Mouse (Mus musculus): ENCODE data around the gene Ociad2. TPM values are rescaled to one million over a fixed set of nuclear protein-coding genes. Genes with fewer than 3 reads are reported as not detected.
A peak's percentile ranks its signal among the peaks of the same experiment; 100 is the strongest.

Ociad2 gene
- 10.7 and 13.3 TPM in 2 replicates for total RNA-seq (2017)

DNA sequence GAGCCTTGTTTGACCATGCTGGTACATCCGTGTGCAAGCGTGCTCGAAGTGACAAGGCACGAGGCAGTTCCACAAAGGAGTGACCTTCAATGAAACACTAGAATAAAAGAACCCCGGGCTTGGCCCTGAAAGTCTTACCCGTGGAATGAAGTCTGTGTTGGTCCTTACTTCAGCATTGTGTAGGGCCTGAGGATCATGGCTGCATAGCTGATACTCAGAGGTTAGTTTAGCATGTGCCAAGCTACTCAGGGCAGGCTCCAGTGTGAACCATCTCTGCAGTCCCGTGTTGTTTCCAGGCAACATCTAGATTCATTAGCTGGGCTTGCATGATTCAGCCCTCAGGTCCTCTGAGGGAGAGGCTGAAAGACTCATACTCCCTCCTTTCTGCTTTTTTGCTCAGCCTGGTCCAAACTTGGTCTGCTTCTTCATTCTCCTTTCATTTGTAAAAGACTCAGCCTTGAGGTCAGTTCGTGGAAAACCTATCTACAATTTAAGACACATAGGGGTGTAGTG is at the start of gene Ociad2:
Gene Ociad2, minus strand, starts transcription at position 306 of the 513 bp plus-strand sequence.
- no peak for ATAC-seq (replicated peaks in 1 of 2; ENCODE audit: insufficient read depth in 1 of 2, low FRiP score in 2 of 2, low TSS enrichment in 1 of 2, low read depth in 1 of 2, poor library complexity in 2 of 2, severe bottlenecking in 2 of 2)

DNA sequence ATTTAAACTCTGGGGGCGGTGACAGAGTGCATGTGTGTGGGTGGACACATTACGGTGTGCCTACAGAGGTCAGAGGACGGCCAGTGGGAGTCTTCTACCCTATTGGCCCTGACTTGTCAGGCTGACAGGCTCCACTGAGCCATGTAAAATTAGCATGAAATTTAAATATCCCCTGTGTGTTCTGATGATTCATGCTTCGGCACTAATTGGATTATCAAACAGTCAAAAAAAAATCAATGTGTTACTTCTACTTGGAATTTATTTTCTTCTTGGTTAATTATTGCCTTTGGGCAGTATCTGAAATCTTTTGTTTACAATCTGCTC is 42.8 kb upstream of the Ociad2 start:
- no peak for ATAC-seq (replicated peaks in 1 of 2; ENCODE audit: insufficient read depth in 1 of 2, low FRiP score in 2 of 2, low TSS enrichment in 1 of 2, low read depth in 1 of 2, poor library complexity in 2 of 2, severe bottlenecking in 2 of 2)

DNA sequence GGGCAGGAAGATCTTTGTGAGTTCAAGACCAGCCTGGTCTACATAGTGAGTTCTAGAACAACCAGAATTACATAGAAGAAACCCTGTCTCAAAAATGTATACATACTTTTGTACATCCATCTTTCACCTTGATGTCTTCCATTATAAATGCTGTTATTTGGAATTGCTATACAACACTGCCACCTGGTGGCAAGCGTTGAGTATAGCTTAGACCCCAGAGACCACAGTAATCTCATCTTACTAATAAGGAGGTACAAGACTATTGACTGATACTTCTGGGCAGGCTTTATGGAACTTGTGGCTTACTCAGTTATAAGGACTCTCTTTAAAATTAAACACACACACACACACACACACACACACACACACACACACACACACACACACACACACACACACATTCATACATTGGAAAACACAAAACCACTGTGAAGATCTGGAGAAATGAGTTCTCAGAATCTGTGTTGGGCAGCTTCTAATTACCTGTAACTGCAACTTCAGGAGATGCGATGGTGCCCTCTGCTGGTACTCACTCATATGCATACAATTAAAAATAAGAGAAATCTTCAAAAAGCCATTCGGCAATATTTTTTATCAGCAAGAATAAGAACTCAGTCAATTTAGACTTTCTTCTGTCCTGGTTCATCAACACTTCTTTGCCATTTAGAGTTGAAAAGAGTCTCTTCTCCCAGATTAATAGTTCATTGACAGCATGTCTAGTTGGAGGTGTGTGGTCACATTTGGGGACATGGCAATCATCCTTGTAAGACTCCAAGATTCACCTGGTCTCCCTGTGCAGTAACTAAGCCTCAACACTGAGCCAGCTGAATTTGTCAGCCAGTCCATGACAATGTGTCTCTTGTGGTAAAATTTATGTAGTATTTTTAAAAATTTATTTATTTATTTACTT is 42.2 kb upstream of the Ociad2 start:
- peak; percentile 52 to 72; a peak in 3 of 4 replicates for ATAC-seq (replicated peaks in 1 of 2; ENCODE audit: insufficient read depth in 1 of 2, low FRiP score in 2 of 2, low TSS enrichment in 1 of 2, low read depth in 1 of 2, poor library complexity in 2 of 2, severe bottlenecking in 2 of 2)

DNA sequence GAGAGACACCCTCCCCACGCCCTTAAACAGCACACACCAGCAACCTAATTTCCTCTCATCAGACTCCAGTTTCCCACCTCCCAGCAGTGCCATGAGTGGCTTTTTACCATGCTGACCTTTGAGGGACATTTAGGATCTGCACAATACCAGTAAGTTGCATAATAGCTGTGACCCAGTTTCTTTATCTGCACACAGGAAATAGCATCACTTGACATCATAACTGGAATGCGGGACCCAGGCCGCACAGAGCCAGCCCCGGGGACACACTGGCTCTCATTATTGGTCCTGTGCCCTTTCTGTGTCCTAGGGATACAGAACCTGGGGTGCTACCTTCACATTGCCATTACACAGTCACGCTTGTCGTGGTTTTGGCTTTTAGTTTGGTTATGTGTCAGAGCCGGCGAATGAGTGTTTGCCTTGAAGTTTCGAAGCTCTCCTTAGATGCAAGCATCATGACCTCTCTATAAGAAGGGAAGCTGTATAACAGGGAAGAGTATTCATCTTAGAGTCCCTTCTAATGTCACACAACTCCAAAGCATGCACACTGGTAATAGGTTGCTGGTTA is 41.2 kb upstream of the Ociad2 start:
- no peak for ATAC-seq (replicated peaks in 1 of 2; ENCODE audit: insufficient read depth in 1 of 2, low FRiP score in 2 of 2, low TSS enrichment in 1 of 2, low read depth in 1 of 2, poor library complexity in 2 of 2, severe bottlenecking in 2 of 2)

DNA sequence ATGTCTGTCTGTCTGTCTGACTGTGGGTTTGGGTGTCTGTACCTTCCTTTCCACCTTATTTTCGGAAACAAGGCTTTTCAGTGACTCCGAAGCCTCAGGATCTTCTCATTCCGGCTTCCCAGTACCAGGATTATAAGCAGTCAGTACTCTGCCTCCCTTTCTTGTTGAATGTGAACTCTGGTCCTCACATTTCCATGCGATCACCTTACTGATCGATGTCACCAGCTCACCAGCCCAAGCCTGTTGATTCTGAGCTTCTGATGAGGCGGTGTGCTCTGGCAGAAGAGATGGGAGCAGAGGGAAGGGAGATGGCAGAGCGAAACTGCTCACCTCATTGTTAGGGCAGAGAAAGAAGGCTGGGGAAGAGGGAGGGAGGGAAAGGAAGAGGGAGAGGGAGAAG is 40.7 kb upstream of the Ociad2 start:
- no peak for ATAC-seq (replicated peaks in 1 of 2; ENCODE audit: insufficient read depth in 1 of 2, low FRiP score in 2 of 2, low TSS enrichment in 1 of 2, low read depth in 1 of 2, poor library complexity in 2 of 2, severe bottlenecking in 2 of 2)

DNA sequence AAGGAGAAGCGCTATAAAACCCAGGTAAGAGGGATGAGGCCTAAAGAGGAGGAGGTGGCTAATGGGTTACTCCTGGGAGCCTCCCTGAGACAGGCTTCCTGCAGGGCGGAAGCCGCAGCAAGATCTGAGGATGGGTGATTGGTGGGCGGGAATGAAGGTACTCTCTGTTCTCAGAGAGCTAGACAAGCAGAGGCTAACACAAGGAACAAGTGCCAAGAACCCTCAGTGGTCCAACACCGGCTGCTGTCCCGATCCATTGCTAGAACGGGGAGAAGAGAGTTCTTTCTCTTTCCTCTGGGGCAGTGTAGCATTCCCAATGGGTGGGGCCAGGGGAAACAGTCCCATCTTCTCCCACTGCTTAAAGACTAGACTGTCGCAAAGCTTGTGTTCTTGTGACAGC is 40.0 kb upstream of the Ociad2 start:
- ATAC-seq (replicated peaks in 1 of 2; ENCODE audit: insufficient read depth in 1 of 2, low FRiP score in 2 of 2, low TSS enrichment in 1 of 2, low read depth in 1 of 2, poor library complexity in 2 of 2, severe bottlenecking in 2 of 2), result no peak

DNA sequence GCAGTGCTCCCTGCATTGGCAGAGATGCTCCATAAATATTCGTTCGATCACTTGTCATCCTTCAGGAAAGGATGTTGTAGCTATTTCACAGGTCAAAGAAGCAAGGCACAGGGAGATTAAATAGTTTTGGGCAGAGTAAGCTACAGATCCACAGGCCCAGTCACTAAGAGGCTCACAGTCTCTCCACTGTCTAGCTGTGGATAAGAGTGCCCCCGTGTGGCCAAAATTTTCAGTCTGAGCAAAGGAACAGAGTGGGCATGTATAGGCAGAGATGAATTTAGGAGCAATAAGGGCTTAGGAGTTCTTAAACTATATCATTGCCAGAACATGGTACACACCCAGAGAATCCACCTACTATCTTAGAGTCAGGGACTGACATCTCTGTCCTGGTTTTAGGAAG is 39.1 kb upstream of the Ociad2 start:
- peak; percentile 63 to 76; a peak in 3 of 4 replicates for ATAC-seq (replicated peaks in 1 of 2; ENCODE audit: insufficient read depth in 1 of 2, low FRiP score in 2 of 2, low TSS enrichment in 1 of 2, low read depth in 1 of 2, poor library complexity in 2 of 2, severe bottlenecking in 2 of 2)

DNA sequence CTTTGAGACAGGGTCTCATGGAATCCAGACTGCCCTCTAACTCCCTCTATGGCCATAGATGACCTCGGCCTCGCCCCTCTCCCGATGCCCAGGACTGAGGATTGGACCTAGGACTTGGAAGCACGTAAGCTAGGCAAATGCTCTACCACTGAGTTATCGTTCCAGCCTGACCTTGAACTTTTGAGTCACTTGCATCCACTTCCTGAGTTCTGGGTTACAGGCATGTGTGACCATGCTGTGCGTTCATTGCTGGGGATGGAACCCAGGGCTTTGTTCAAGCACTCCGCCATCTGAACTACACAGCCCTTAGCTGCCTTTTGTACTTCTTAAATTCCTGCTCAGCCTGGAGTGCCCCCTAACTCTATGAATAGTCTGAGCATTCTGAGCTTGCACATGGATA is 35.7 kb upstream of the Ociad2 start:
- ATAC-seq (replicated peaks in 1 of 2; ENCODE audit: insufficient read depth in 1 of 2, low FRiP score in 2 of 2, low TSS enrichment in 1 of 2, low read depth in 1 of 2, poor library complexity in 2 of 2, severe bottlenecking in 2 of 2), result no peak

DNA sequence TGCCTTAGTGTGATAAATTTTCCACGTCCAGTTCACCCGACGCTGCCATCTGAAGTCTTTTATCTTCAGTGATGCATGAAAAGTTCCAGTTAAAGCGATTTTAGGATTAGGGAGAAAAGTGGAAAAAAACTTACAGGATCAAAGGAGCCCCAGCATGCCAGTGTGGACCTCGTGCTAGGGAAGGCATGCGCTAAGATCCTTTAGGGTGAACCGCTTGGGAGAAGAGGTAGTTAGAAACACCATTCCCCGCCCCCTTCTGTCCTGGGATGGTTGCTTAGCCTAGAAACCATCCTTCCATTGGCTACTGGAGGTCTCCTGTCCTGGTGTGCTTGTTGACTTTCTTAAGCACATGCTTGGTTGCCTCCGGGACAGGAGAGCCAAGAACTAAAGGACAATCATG is 35.2 kb upstream of the Ociad2 start:
- no peak for ATAC-seq (replicated peaks in 1 of 2; ENCODE audit: insufficient read depth in 1 of 2, low FRiP score in 2 of 2, low TSS enrichment in 1 of 2, low read depth in 1 of 2, poor library complexity in 2 of 2, severe bottlenecking in 2 of 2)

DNA sequence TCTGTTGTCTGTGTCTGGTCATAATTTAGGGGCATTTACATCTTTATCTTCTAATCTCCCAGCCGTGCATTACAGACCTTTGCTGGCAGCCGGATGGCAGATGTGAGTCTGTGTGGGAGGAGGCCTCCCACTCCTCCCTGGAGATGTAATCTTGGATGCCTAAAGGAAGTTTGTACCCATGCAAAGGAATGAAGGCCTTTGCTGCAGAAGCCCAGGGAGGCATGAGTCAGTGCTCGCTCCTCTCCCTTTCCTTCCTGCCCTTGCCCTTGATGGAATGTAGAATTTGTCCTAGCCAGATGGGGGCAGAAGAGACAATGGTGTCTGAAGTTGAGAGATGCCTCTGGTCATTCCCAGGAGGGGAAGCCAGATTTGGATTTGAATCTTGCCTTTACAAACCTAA is 32.4 kb upstream of the Ociad2 start:
- ATAC-seq (replicated peaks in 1 of 2; ENCODE audit: insufficient read depth in 1 of 2, low FRiP score in 2 of 2, low TSS enrichment in 1 of 2, low read depth in 1 of 2, poor library complexity in 2 of 2, severe bottlenecking in 2 of 2), result no peak

DNA sequence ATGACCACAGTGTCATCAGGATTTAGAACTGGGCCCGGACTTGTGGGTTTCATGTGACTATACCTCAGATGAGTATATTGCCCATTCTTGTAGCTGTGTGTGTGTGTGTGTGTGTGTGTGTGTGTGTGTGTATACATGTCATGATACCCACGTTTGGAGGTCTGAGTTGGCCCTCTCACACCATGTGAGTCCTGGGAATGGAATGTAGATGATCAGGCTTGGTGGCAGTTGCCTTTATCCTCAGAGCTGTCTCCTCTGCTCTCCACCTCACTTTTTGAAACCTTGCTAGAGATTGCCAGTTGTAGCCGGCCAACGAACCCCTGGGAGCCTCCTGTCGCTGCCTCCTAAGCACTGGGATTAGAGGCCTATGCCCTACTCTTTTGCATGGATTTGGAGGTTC is 31.8 kb upstream of the Ociad2 start:
- no peak for ATAC-seq (replicated peaks in 1 of 2; ENCODE audit: insufficient read depth in 1 of 2, low FRiP score in 2 of 2, low TSS enrichment in 1 of 2, low read depth in 1 of 2, poor library complexity in 2 of 2, severe bottlenecking in 2 of 2)

DNA sequence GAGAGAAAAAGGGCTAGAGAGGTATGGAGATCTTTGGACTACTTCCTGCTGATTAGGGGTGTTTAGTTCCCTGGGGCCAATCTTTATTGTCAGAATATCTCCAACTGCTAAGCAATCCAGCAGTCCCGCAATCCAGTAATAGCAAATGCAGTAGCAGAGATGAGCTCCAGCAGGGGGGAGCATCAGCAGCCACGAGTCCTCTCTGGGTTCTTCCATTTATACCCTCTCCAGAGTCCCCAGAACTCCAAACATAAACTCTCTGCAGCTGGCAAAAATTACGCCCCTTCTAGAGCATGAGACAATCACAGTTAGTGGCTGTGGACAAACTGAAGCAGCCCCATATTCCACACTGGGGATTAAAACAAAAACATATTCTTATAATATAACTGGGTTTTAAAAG is 28.9 kb upstream of the Ociad2 start:
- ATAC-seq (replicated peaks in 1 of 2; ENCODE audit: insufficient read depth in 1 of 2, low FRiP score in 2 of 2, low TSS enrichment in 1 of 2, low read depth in 1 of 2, poor library complexity in 2 of 2, severe bottlenecking in 2 of 2), result no peak

DNA sequence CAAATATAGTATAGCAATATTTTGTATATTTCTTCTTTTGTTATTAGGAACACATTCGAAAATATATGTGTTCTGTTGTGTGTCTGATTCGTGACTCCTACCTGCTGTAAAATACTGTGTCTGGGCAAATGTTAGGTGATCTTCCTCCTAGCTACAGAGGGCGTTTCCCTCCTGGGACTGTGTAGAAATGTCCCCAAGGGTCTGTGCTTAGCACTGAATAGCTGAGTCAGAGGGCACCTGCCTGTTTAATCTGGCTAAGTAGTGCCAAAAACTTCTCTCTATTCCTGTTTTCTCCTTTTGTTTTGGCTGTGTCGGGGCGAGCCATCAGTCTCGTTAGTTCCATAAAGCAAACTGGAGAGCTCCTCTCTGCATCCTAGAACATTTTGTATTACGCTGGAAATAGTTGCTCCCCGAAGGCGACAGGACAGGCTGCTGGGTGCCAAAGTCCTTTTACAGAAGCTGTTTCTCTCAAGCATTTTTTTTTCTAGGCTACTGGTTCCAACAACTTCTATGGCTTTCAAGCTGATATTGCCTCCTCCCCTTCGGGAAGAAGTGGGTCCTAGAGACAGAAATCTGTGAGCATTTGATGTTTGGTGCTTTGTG is 28.1 kb upstream of the Ociad2 start:
- ATAC-seq (replicated peaks in 1 of 2; ENCODE audit: insufficient read depth in 1 of 2, low FRiP score in 2 of 2, low TSS enrichment in 1 of 2, low read depth in 1 of 2, poor library complexity in 2 of 2, severe bottlenecking in 2 of 2), result no peak

DNA sequence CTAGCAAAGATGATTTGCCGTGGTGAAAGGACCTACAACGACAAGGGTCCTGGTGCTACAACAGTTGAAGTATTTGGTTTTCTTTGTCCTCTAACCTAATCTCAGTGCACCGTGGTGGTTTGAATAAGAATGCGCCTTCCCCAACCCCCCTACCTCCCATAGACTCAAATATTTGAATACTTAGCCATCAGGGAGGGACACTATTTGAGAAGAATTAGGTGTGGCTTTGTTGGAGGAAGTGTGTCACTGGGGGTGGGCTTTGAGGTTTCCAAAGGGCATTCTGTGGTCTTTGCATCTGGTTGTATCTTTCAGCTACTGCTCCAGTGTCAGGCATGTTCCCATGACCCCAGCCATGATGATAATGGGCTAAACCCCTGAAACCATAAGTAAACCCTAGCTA is 27.1 kb upstream of the Ociad2 start:
- no peak for ATAC-seq (replicated peaks in 1 of 2; ENCODE audit: insufficient read depth in 1 of 2, low FRiP score in 2 of 2, low TSS enrichment in 1 of 2, low read depth in 1 of 2, poor library complexity in 2 of 2, severe bottlenecking in 2 of 2)

DNA sequence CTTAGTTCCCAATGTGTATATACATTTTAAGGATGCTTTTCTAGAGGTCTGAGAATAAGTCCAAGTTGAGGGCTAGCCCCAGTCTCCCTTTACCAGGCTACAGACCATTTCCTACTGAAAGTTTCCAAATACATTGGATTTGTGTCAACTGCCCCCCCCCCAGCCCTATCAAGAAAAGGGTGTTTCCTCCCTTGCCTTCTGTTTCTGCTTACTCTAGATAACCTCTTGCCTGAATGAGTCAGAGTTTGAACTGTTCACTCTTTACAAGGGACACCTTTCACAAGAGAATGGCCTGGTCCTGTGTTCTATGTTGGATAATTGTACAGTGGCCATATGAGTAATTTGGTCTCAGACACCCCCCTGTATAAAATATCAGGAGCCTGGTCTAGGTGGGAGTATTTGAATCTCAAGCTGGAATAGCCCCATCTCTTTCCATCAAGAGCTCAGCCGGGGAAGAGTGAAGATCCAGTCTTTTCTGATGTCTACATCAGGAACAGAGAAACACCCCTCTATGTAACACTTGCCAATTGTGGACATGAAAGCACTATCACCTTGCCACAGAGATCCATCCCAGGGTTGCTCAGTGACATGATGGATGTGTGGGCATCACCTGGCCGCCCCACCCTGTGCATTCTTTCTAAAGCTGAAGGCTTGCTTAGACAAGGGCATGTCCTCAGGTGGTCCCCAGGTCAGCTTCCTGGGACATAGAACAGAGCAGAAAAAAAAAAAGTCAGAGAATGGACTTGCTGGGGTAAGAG is 23.5 kb upstream of the Ociad2 start:
- peak in 1 of 2 experiments; percentile 25; a peak in 1 of 4 replicates for ATAC-seq (replicated peaks in 1 of 2; ENCODE audit: insufficient read depth in 1 of 2, low FRiP score in 2 of 2, low TSS enrichment in 1 of 2, low read depth in 1 of 2, poor library complexity in 2 of 2, severe bottlenecking in 2 of 2)

DNA sequence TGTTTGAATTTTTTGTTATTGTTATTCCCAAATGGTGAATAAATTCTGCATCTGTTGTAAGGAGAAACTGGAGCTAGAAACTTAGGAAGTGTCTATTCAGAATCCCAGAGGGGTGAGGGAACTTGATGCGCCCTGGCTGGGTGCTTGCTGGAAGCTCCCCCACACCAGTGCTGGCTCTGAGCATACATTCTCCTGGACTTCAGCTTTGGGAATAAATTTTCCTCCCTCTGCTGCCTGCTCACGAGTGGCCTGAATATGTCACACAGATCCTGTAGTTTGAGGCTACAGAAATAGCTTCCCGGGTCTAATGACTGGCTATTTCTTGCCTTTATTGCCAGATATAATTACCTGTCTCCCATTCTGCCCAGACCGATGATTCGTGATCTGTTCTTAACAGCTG is 22.0 kb upstream of the Ociad2 start:
- ATAC-seq (replicated peaks in 1 of 2; ENCODE audit: insufficient read depth in 1 of 2, low FRiP score in 2 of 2, low TSS enrichment in 1 of 2, low read depth in 1 of 2, poor library complexity in 2 of 2, severe bottlenecking in 2 of 2), result no peak

DNA sequence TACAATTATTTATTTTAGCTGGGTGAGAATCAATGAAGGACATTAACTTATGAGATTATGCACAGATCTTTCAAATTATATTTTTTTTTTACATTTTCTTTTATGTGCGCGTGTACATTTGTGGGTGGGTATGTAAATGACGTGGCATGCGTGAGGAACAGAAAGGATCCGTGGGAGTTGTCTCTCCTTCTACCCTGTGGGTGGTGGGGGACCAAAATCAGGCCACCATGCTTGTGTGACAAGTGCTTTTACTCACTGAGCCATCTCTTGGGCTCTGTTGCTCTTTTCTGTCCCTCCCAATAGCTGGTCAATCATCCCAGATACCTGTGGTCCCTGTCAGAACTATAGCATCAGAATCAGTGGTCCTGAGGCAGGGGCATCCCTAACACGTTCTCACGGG is 21.5 kb upstream of the Ociad2 start:
- ATAC-seq (replicated peaks in 1 of 2; ENCODE audit: insufficient read depth in 1 of 2, low FRiP score in 2 of 2, low TSS enrichment in 1 of 2, low read depth in 1 of 2, poor library complexity in 2 of 2, severe bottlenecking in 2 of 2), result no peak

DNA sequence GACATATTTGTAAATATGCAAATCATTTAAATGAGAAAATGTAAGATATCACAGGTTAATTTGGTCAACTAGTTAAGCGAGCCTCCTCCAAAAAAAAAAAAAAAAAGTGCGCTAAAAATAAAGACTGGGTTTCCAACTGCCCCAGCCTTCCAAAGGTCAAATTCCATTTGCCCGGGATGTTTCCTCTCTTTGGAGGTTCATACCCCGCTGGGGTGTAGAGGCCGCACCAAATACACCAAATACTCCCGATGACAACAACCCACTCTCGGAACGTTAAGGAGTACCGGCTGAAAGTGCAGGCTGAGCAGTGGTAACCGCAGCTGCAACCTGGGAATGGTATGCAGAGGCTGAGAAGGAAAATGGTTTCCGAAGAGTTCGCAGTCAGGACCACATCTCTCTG is 19.4 kb upstream of the Ociad2 start:
- no peak for ATAC-seq (replicated peaks in 1 of 2; ENCODE audit: insufficient read depth in 1 of 2, low FRiP score in 2 of 2, low TSS enrichment in 1 of 2, low read depth in 1 of 2, poor library complexity in 2 of 2, severe bottlenecking in 2 of 2)

Data from hematopoietic stem cell, adult 5-6 weeks (primary cell).